Mouse (Mus musculus) E14TG2a.4 (cell line): ENCODE data around the gene Arrdc2.

ENCODE experiments used
- CTCF ChIP-seq: conservative IDR thresholded peaks from 2 replicates; pipeline ENCODE4 v1.5.1; 2014; ENCODE audit warnings: low read length
- NANOG ChIP-seq: IDR thresholded peaks from 2 replicates; pipeline ENCODE4 v1.6.1; 2014; ENCODE audit warnings: borderline replicate concordance, low read length, mixed read lengths
- POU5F1 ChIP-seq: IDR thresholded peaks from 2 replicates; pipeline ENCODE4 v1.6.1; 2014; ENCODE audit warnings: low read length, borderline replicate concordance

DNA sequence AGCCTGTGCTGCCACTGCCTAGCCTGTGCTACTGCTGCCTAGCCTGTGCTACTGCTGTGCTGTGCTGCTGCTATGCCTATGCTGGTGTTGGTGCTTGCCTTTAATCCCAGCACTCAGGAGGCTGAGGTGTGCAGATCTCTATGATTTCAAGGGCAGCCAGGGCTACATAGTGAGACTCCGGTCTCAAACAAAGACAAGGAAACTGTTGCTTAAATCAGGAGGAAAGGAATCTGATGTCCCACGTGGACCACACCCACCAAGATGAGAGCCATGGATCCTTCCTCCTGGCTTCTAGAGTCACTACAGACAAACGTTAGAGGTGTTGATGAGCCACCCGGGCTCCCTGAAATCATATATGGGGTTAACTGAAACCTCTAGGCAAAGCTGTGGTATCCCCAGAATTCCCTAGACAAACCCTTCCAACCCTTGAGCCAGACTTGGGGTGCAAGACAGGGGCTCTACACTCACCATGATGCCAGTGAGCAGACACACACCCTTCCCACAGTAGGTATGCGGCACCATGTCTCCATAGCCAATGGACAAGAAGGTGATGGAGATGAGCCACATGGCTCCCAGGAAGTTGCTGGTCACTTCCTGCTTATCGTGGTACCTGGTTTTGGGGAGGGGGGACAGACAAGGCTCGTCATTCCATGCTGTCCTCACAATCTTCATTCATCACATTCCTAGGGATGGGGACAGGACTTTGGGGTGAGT is 10.8 kb upstream of the Arrdc2 start:
- no peak for TF ChIP-seq CTCF
- TF ChIP-seq POU5F1, result no peak
- TF ChIP-seq NANOG, result no peak
